Mouse (Mus musculus): ENCODE results near the gene Vmn1r74. TPM values are rescaled to one million over a fixed set of nuclear protein-coding genes. Genes with fewer than 3 reads are reported as not detected.
"Not testable (repeated sequence)": the region's sequence is repeated elsewhere in the genome, so short reads cannot be mapped to it uniquely, and the experiment has no call there.

Gene Vmn1r74
- total and polyA plus RNA-seq, 3 experiments, result not detected

GRCm38 (mm10) chr7:11822166-11822565, 11.6 kb upstream of the Vmn1r74 start:
- H3K36me3 ChIP-seq (replicated peaks in 1 of 2; ENCODE audit: control insufficient read depth in 1 of 2, insufficient read depth in 1 of 2, low read length in 1 of 2), result no peaks in the 10 kb centered on the region
- no peaks in the 10 kb centered on the region for H3K79me2 ChIP-seq (replicated peaks; ENCODE audit: control insufficient read depth, extremely low read depth, insufficient read depth, poor library complexity, severe bottlenecking)
- TF ChIP-seq MEF2A (IDR thresholded peaks at IDR 0.05; ENCODE audit: borderline replicate concordance, low read depth, low read length) (no peak), BHLHE40 (IDR thresholded peaks at IDR 0.05; ENCODE audit: low read depth, low read length) (no peak), HCFC1 (IDR thresholded peaks at IDR 0.05; ENCODE audit: low read depth, low read length) (no peak), PAX5 (IDR thresholded peaks at IDR 0.05; ENCODE audit: low read length) (no peak), GABPA (IDR thresholded peaks at IDR 0.05; ENCODE audit: insufficient replicate concordance, low read depth, low read length) (no peak), RCOR1 (conservative IDR thresholded peaks at IDR 0.05; ENCODE audit: low read depth, low read length) (no peak), KAT2A (IDR thresholded peaks at IDR 0.05; ENCODE audit: insufficient replicate concordance, low read length) (no peak), IRF4 (IDR thresholded peaks at IDR 0.05; ENCODE audit: low read depth, low read length) (no peak), TCF12 (IDR thresholded peaks at IDR 0.05; ENCODE audit: low read depth, low read length) (no peak), SIN3A (IDR thresholded peaks at IDR 0.05; ENCODE audit: low read length) (no peak), EP300 (IDR thresholded peaks at IDR 0.05; ENCODE audit: low read length) (no peak), CHD1 (IDR thresholded peaks at IDR 0.05; ENCODE audit: low read depth, low read length) (no peak), ETS1 (conservative IDR thresholded peaks at IDR 0.05; ENCODE audit: low read depth, low read length) (no peak), ZMIZ1 (IDR thresholded peaks at IDR 0.05; ENCODE audit: low read depth, low read length) (no peak), NELFE (IDR thresholded peaks at IDR 0.05; ENCODE audit: low read depth, low read length) (no peak)
- in situ Hi-C loops (cut with MboI; ENCODE audit: low pct_ligation_motif_present, low pct_unique_long_range_greater_than_20kb, low sequenced_read_pairs), result no loop called here
- dilution Hi-C loops (cut with MboI; ENCODE audit: extremely low pct_ligation_motif_present, extremely low pct_unique_long_range_greater_than_20kb, low sequenced_read_pairs), result no loop called here
- H3K4me2 ChIP-seq (ENCODE audit: insufficient read depth, low read depth, poor library complexity, severe bottlenecking), result no peak overlapping the region
- no peak for DNase-seq (ENCODE audit: extremely low read depth)
- H3K4me1 ChIP-seq (ENCODE audit: control insufficient read depth in 1 of 2, insufficient read depth in 2 of 2), result no peaks in the 10 kb centered on the region
- H3K27ac ChIP-seq (ENCODE audit: insufficient read depth, low read depth), result no peak overlapping the region
- H3K9me3 ChIP-seq (replicated peaks; ENCODE audit: low read length), result peaks cover 51% of the 10 kb centered on the region
- H3K9ac ChIP-seq (ENCODE audit: insufficient read depth, low read depth), result no peak overlapping the region
- no peak overlapping the region for H3K4me3 ChIP-seq (replicated peaks in 1 of 3; ENCODE audit: low read depth in 2 of 3, low read length in 2 of 3, poor library complexity in 1 of 3)
- no peaks in the 10 kb centered on the region for H3K27me3 ChIP-seq (replicated peaks)

- H3K4me3 ChIP-seq (replicated peaks in 1 of 3; ENCODE audit: low read depth in 2 of 3, low read length in 2 of 3, poor library complexity in 1 of 3); H3K79me2 ChIP-seq (replicated peaks; ENCODE audit: control insufficient read depth, extremely low read depth, insufficient read depth, poor library complexity, severe bottlenecking); H3K27me3 ChIP-seq (replicated peaks); H3K4me2 ChIP-seq (ENCODE audit: insufficient read depth, low read depth, poor library complexity, severe bottlenecking); in situ Hi-C loops (cut with MboI; ENCODE audit: low pct_ligation_motif_present, low pct_unique_long_range_greater_than_20kb, low sequenced_read_pairs); H3K36me3 ChIP-seq (replicated peaks in 1 of 2; ENCODE audit: control insufficient read depth in 1 of 2, insufficient read depth in 1 of 2, low read length in 1 of 2); H3K27ac ChIP-seq (ENCODE audit: insufficient read depth, low read depth); H3K4me1 ChIP-seq (ENCODE audit: control insufficient read depth in 1 of 2, insufficient read depth in 2 of 2); DNase-seq (ENCODE audit: extremely low read depth); dilution Hi-C loops (cut with MboI; ENCODE audit: extremely low pct_ligation_motif_present, extremely low pct_unique_long_range_greater_than_20kb, low sequenced_read_pairs); H3K9ac ChIP-seq (ENCODE audit: insufficient read depth, low read depth): not testable (repeated sequence)
- H3K9me3 ChIP-seq (replicated peaks; ENCODE audit: low read length), result peaks cover 44% of the 10 kb centered on the region
These were observed 10.5 kb upstream of the Vmn1r74 start for GRCm38 (mm10) chr7:11823246-11823645.

- H3K79me2 ChIP-seq (replicated peaks; ENCODE audit: control insufficient read depth, extremely low read depth, insufficient read depth, poor library complexity, severe bottlenecking), result no peaks in the 10 kb centered on the region
- H3K9me3 ChIP-seq (replicated peaks; ENCODE audit: low read length), result peaks cover 14% of the 10 kb centered on the region
- H3K9ac ChIP-seq (ENCODE audit: insufficient read depth, low read depth), result no peak within 1 kb of the TSS
- H3K4me3 ChIP-seq (replicated peaks in 1 of 3; ENCODE audit: low read depth in 2 of 3, low read length in 2 of 3, poor library complexity in 1 of 3), result no peak within 1 kb of the TSS
- in situ Hi-C loops (cut with MboI; ENCODE audit: low pct_ligation_motif_present, low pct_unique_long_range_greater_than_20kb, low sequenced_read_pairs), result no loop called here
- TF ChIP-seq MEF2A (IDR thresholded peaks at IDR 0.05; ENCODE audit: borderline replicate concordance, low read depth, low read length), result no peak
- TF ChIP-seq JUND (conservative IDR thresholded peaks at IDR 0.05; ENCODE audit: low read depth, low read length), result no peak
- TF ChIP-seq CHD2 (IDR thresholded peaks at IDR 0.05; ENCODE audit: low read length), result no peak
- TF ChIP-seq USF2 (conservative IDR thresholded peaks at IDR 0.05; ENCODE audit: low read depth, low read length), result no peak
- no peak for TF ChIP-seq NELFE (IDR thresholded peaks at IDR 0.05; ENCODE audit: low read depth, low read length)
- TF ChIP-seq MAZ (IDR thresholded peaks at IDR 0.05; ENCODE audit: low read depth, low read length), result no peak
- TF ChIP-seq ZMIZ1 (IDR thresholded peaks at IDR 0.05; ENCODE audit: low read depth, low read length), result no peak
- TF ChIP-seq POLR2AphosphoS2 (IDR thresholded peaks at IDR 0.05; ENCODE audit: low read depth, low read length), result no peak
- no peaks in the 10 kb centered on the region for H3K27me3 ChIP-seq (replicated peaks)
- DNase-seq (ENCODE audit: extremely low read depth), result no peak
- H3K27ac ChIP-seq (ENCODE audit: insufficient read depth, low read depth), result no peak within 1 kb of the TSS
- dilution Hi-C loops (cut with MboI; ENCODE audit: extremely low pct_ligation_motif_present, extremely low pct_unique_long_range_greater_than_20kb, low sequenced_read_pairs), result no loop called here
- H3K4me2 ChIP-seq (ENCODE audit: insufficient read depth, low read depth, poor library complexity, severe bottlenecking), result no peak within 1 kb of the TSS
- H3K36me3 ChIP-seq (replicated peaks in 1 of 2; ENCODE audit: control insufficient read depth in 1 of 2, insufficient read depth in 1 of 2, low read length in 1 of 2), result no peaks in the 10 kb centered on the region
- H3K4me1 ChIP-seq (ENCODE audit: control insufficient read depth in 1 of 2, insufficient read depth in 2 of 2), result no peaks in the 10 kb centered on the region
These were observed 40.5 kb downstream of the Vmn1r74 start, which contains the start of gene Vmn1r75 for GRCm38 (mm10) chr7:11874330-11874729. Vmn1r75 (plus strand) TSS chr7:11874630.
